Comparison of ENCODE assay signal across 14 mouse cellular contexts in genomic region chr10:86103976-86104375, GRCm38 (mm10).
DNase-seq lines count a peak whose midpoint lies in the region; TF ChIP-seq lines count a peak whose summit lies in the region.
"Had no signal": no experiment of that assay in that cellular context is flagged by ENCODE, and none has a peak within 500 bp of the region (broad histone marks: within the 10 kb centered on the region; RNA-seq: fewer than 3 reads in every experiment).

No protein-coding gene starts in this region.

- H3K79me2 ChIP-seq in C2C12 (ENCODE audit: control insufficient read depth, insufficient read depth): no peaks in the 10 kb centered on the region

- no peak overlapping the region for H3K27ac ChIP-seq in heart, embryonic 10.5 days
- H3K27ac ChIP-seq: hindbrain, postnatal 0 days; left cerebral cortex, adult 2 months had no signal

- no peaks in the 10 kb centered on the region for H3K4me1 ChIP-seq in heart, embryonic 10.5 days

- peaks cover 6% of the 10 kb centered on the region for H3K9me3 ChIP-seq in heart, embryonic 10.5 days

- TF ChIP-seq CTCF in C2C12 (IDR thresholded peaks at IDR 0.05; ENCODE audit: control insufficient read depth, insufficient read depth, insufficient read length): no peak

- peak; percentile 61 for DNase-seq in 3134 (ENCODE audit: extremely low read depth, insufficient read length, low spot score)
- peak; percentile 93 for DNase-seq in kidney, adult 11 months
- peak; percentile 43 for DNase-seq in kidney, postnatal 10 days
- no peak for DNase-seq in ovary, postnatal 10 days (ENCODE audit: low spot score)
- DNase-seq in heart, embryonic 10.5 days (ENCODE audit: low spot score): no peak
- DNase-seq in cerebellum, postnatal 25 days: no peak
- DNase-seq: cerebellum, adult 11-12 months; heart, postnatal 10 days; midbrain, embryonic 14.5 days; thymus, postnatal 25 days had no signal

- H3K4me3 ChIP-seq in C2C12 (ENCODE audit: insufficient read depth, poor library complexity, severe bottlenecking): no peak overlapping the region
- no peak overlapping the region for H3K4me3 ChIP-seq in heart, embryonic 10.5 days
- H3K4me3 ChIP-seq: left cerebral cortex, adult 2 months had no signal

- H3ac ChIP-seq in C2C12 (ENCODE audit: control insufficient read depth, insufficient read length, low read depth): no peak overlapping the region

- H3K36me3 ChIP-seq in C2C12 (ENCODE audit: control insufficient read depth, insufficient read depth): no peaks in the 10 kb centered on the region
- H3K36me3 ChIP-seq in heart, embryonic 10.5 days: no peaks in the 10 kb centered on the region

- H3K27me3 ChIP-seq in C2C12 (ENCODE audit: control insufficient read depth, insufficient read depth, insufficient read length): no peaks in the 10 kb centered on the region
- no peaks in the 10 kb centered on the region for H3K27me3 ChIP-seq in heart, embryonic 10.5 days (ENCODE audit: insufficient read depth, poor library complexity, severe bottlenecking)
- H3K27me3 ChIP-seq: CH12.LX had no signal

- no peaks in the 10 kb centered on the region for H3K79me3 ChIP-seq in C2C12 (ENCODE audit: low read depth)

TF ChIP-seq in C2C12, 6 proteins besides CTCF, POLR2A, EP300 and RAD21:
- TF ChIP-seq MYOG (IDR thresholded peaks at IDR 0.05; ENCODE audit: control insufficient read depth, extremely low read depth, insufficient read length) (no peak), CEBPB (IDR thresholded peaks at IDR 0.05; ENCODE audit: low read depth) (peak; percentile 10)
TF ChIP-seq in C2C12: peak in this region for 1.

Comparison
In these comparisons a context has a peak if more than half of its experiments do, and no peak if none do; other contexts are left out.
1. DNase-seq: peak in 3134 (single experiment), kidney, adult 11 months (single experiment) and kidney, postnatal 10 days (single experiment); none in ovary, postnatal 10 days (single experiment), heart, embryonic 10.5 days (single experiment) and cerebellum, postnatal 25 days (0 of 2).